Mouse (Mus musculus): ENCODE data around the gene Chrdl2.

DNA sequence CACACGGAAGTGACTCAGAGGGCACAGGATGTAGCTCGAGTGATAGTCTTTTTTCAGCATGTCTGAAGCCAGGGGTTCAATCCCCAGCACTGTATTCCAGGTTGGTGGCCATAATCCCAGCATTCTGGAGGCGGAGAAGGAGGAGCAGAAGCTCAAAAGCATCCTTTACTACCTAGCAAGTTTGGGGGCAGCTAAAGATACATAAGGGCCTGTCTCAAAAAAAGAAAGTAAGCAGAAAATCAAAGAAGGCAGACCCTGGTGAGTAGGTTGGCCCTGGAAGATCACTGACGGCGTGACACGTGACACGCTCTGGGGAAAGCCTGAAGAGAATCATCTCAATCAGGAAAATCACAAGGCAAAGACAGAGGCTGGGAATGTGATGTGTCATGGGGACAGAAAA, 12.8 kb upstream of the Chrdl2 start:
- no peak for TF ChIP-seq CTCF (conservative IDR thresholded peaks at IDR 0.05; ENCODE audit: low read length)
- TF ChIP-seq POU5F1 (IDR thresholded peaks at IDR 0.05; ENCODE audit: borderline replicate concordance, low read length), result no peak
